Mouse (Mus musculus): ENCODE data around the gene S100z. TPM values are rescaled to one million over a fixed set of nuclear protein-coding genes. Genes with fewer than 3 reads are reported as not detected.

S100z gene
- polyA plus RNA-seq, 1 experiment from 2014 or later: not detected

DNA sequence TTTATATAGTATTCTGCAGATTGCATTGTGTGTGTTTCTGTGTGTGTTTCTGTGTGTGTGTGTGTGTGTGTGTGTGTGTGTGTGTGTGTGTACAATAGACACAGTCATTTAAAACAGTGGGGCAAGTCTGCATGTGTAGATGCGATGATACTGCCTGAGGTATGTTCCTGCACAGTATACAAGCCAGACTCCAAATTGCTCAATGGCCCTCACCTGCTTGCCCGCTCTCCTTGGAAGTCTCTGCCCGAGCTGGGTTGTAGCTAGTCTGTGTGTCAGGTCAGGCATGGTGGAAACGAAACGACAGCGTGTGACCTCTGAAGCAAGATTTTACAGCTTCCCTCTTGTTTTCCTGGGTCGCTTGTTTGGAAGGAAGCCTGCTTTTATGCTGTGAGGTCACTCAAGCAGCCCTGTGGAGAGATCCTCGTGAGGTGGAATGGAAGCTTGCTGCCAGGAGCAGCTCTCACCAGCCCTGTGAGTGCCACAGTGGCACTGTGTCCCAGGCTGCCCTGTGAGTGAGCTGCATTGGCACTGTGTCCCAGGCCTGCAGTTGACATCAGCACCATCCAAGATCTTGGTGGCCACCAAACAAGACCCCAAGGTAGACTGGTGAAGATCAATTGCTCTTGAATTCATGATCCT lies 24.9 kb upstream of the S100z start:
- Histone ChIP-seq H3K4me1 (replicated peaks; ENCODE audit: control insufficient read depth, insufficient read depth, low read length) (no peaks in the 10 kb centered on the region), H3K9me3 (ENCODE audit: control insufficient read depth, low read length) (no peaks in the 10 kb centered on the region), H3K36me3 (ENCODE audit: control insufficient read depth, insufficient read depth, low read length) (no peaks in the 10 kb centered on the region), H3K27me3 (replicated peaks; ENCODE audit: control insufficient read depth, insufficient read depth, low read length) (no peaks in the 10 kb centered on the region), H3K9ac (ENCODE audit: low read length) (no peak overlapping the region), H3K4me3 (ENCODE audit: low read depth, low read length) (no peak overlapping the region), H3K27ac (ENCODE audit: low read depth) (no peak overlapping the region), H3K4me2 (ENCODE audit: low read length) (no peak overlapping the region)
- DNase-seq (ENCODE audit: low spot score) (no peak), ATAC-seq (replicated peaks; ENCODE audit: low FRiP score, low TSS enrichment, low read depth) (no peak)
- 67% methylated on average over 8 of the region's 8 CpGs for WGBS

DNA sequence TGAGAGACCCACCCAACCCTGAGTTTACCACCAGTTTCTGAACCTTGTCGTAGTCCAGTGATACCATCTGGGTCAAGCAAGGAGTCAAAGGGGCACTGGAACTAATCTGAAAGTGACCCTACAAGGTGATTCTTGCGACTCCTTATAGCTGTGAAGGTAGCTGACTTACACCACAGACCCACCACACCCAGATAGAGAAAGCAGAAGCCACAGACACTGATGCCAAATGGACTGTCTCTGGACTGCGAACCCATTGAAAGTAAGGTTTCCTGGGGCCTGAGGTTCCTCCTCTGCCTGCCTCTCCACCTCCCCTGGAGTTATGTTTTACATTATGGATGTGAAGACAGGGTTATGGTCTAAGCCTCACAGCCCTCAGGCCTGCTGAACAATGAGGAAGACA lies 18.1 kb upstream of the S100z start:
- no peak for DNase-seq (ENCODE audit: low spot score)
- H3K4me1 ChIP-seq (replicated peaks; ENCODE audit: control insufficient read depth, insufficient read depth, low read length): peaks cover 9% of the 10 kb centered on the region; the same call in 1 of the 2 replicates
- ATAC-seq (replicated peaks; ENCODE audit: low FRiP score, low TSS enrichment, low read depth): no peak
- H3K9me3 ChIP-seq (ENCODE audit: control insufficient read depth, low read length): no peaks in the 10 kb centered on the region
- H3K27me3 ChIP-seq (replicated peaks; ENCODE audit: control insufficient read depth, insufficient read depth, low read length): no peaks in the 10 kb centered on the region
- no peak overlapping the region for H3K9ac ChIP-seq (ENCODE audit: low read length)
- H3K27ac ChIP-seq (ENCODE audit: low read depth): no peak overlapping the region
- H3K4me2 ChIP-seq (ENCODE audit: low read length): no peak overlapping the region
- 89% methylated on average over 3 of the region's 3 CpGs for WGBS
- no peaks in the 10 kb centered on the region for H3K36me3 ChIP-seq (ENCODE audit: control insufficient read depth, insufficient read depth, low read length)
- H3K4me3 ChIP-seq (ENCODE audit: low read depth, low read length): no peak overlapping the region

DNA sequence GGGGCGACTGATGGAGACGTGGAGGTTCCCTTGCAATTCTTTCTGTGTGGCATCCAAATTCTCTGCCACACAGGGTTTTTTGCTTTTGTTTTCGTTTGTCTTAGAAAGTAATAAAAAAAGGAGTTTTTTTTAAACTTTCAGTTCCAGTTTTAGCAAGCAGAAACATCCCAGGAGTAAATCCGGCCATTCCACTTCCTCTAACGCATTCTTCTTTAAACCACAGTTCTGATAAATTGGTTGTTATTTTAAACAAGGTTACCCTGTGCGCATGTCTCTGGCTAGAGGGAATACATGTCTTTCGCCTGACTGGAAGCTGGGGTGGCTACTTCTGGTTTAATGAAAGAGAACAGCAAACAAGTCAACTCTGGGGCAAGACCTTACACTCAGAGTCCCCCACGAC lies 16.3 kb upstream of the S100z start:
- Histone ChIP-seq H3K4me1 (replicated peaks; ENCODE audit: control insufficient read depth, insufficient read depth, low read length) (peaks cover 9% of the 10 kb centered on the region; the same call in 1 of the 2 replicates), H3K4me2 (ENCODE audit: low read length) (no peak overlapping the region), H3K4me3 (ENCODE audit: low read depth, low read length) (no peak overlapping the region), H3K27ac (ENCODE audit: low read depth) (no peak overlapping the region), H3K9ac (ENCODE audit: low read length) (no peak overlapping the region), H3K9me3 (ENCODE audit: control insufficient read depth, low read length) (no peaks in the 10 kb centered on the region), H3K27me3 (replicated peaks; ENCODE audit: control insufficient read depth, insufficient read depth, low read length) (no peaks in the 10 kb centered on the region), H3K36me3 (ENCODE audit: control insufficient read depth, insufficient read depth, low read length) (no peaks in the 10 kb centered on the region)
- ATAC-seq (replicated peaks; ENCODE audit: low FRiP score, low TSS enrichment, low read depth) (no peak), DNase-seq (ENCODE audit: low spot score) (no peak)
- 42% methylated on average over 8 of the region's 8 CpGs for WGBS

DNA sequence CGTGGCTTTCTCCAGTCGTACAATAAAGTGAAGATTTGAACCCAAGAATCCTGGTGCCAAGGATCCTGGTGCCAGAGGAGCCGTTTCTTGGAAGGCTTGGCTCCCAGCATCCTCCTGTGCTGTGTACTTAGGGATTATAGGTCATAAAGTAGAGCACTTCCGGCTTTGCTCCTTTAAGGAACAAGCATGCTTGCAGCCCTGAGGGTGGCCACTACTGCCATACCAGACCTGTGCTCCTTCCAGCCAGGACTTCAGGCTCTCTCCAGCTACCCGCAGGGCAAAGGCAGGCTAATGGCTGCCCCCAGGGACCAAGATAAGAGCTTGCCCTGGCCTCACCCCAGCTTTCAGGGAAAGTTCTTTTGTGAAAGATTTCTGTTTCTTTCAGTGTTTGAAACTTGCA lies 14.8 kb upstream of the S100z start:
- H3K36me3 ChIP-seq (ENCODE audit: control insufficient read depth, insufficient read depth, low read length): no peaks in the 10 kb centered on the region
- H3K9ac ChIP-seq (ENCODE audit: low read length): no peak overlapping the region
- H3K27me3 ChIP-seq (replicated peaks; ENCODE audit: control insufficient read depth, insufficient read depth, low read length): no peaks in the 10 kb centered on the region
- H3K27ac ChIP-seq (ENCODE audit: low read depth): no peak overlapping the region
- no peak overlapping the region for H3K4me2 ChIP-seq (ENCODE audit: low read length)
- DNase-seq (ENCODE audit: low spot score) (no peak), ATAC-seq (replicated peaks; ENCODE audit: low FRiP score, low TSS enrichment, low read depth) (no peak)
- peaks cover 9% of the 10 kb centered on the region; the same call in 1 of the 2 replicates for H3K4me1 ChIP-seq (replicated peaks; ENCODE audit: control insufficient read depth, insufficient read depth, low read length)
- no peak overlapping the region for H3K4me3 ChIP-seq (ENCODE audit: low read depth, low read length)
- 47% methylated on average over 5 of the region's 5 CpGs for WGBS
- H3K9me3 ChIP-seq (ENCODE audit: control insufficient read depth, low read length): no peaks in the 10 kb centered on the region

DNA sequence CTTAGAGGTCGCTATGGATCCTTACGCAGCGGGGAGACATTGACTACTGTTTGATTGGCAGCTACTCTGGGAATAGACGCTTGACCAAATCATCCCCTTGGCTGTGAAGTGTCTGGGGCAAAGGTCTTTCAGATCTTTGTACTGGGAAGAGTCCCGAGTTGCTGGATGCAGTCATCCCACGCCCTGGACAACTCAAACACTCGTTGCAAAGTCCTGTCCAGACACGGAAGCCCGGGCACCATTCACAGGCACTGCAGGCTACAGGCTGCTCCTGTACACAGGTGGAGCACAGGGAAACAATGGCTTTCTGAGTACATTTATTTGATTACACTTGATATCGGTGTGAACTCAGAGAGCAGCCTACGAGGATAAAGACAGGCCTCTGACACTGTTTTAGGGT lies 12.8 kb upstream of the S100z start:
- H3K4me1 ChIP-seq (replicated peaks; ENCODE audit: control insufficient read depth, insufficient read depth, low read length): peaks cover 9% of the 10 kb centered on the region; the same call in 1 of the 2 replicates
- WGBS: 59% methylated on average over 11 of the region's 11 CpGs
- H3K9ac ChIP-seq (ENCODE audit: low read length): no peak overlapping the region
- no peaks in the 10 kb centered on the region for H3K9me3 ChIP-seq (ENCODE audit: control insufficient read depth, low read length)
- ATAC-seq (replicated peaks; ENCODE audit: low FRiP score, low TSS enrichment, low read depth) (no peak), DNase-seq (ENCODE audit: low spot score) (no peak)
- H3K27ac ChIP-seq (ENCODE audit: low read depth): no peak overlapping the region
- no peaks in the 10 kb centered on the region for H3K36me3 ChIP-seq (ENCODE audit: control insufficient read depth, insufficient read depth, low read length)
- H3K27me3 ChIP-seq (replicated peaks; ENCODE audit: control insufficient read depth, insufficient read depth, low read length): no peaks in the 10 kb centered on the region
- H3K4me3 ChIP-seq (ENCODE audit: low read depth, low read length): no peak overlapping the region
- H3K4me2 ChIP-seq (ENCODE audit: low read length): no peak overlapping the region

DNA sequence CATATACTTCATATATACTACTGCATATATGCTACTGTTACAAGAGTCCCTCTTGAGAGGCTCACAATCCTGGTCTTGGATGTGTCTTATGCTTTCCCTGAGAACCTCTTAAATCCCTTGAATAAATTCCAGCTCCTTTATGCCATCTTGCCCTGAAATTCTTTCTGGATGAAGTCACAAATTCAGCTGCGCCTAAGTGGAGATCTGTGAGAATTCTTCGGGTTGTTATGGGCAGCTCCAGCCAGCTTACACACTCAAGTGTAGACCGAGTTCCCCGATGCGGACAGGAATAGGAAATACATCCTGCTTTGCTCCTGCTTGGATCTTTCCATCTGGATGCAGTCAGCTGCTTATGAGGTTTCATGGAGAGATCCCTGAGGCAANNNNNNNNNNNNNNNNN lies 6.1 kb upstream of the S100z start:
- Histone ChIP-seq H3K4me2 (ENCODE audit: low read length) (no peak overlapping the region), H3K9me3 (ENCODE audit: control insufficient read depth, low read length) (no peaks in the 10 kb centered on the region), H3K36me3 (ENCODE audit: control insufficient read depth, insufficient read depth, low read length) (no peaks in the 10 kb centered on the region), H3K27me3 (replicated peaks; ENCODE audit: control insufficient read depth, insufficient read depth, low read length) (no peaks in the 10 kb centered on the region), H3K4me3 (ENCODE audit: low read depth, low read length) (no peak overlapping the region), H3K9ac (ENCODE audit: low read length) (no peak overlapping the region), H3K4me1 (replicated peaks; ENCODE audit: control insufficient read depth, insufficient read depth, low read length) (no peaks in the 10 kb centered on the region), H3K27ac (ENCODE audit: low read depth) (peak overlapping the region; percentile 16; the same call in 1 of the 2 replicates)
- no peak for DNase-seq (ENCODE audit: low spot score)
- 19% methylated on average over 5 of the region's 5 CpGs for WGBS
- ATAC-seq (replicated peaks; ENCODE audit: low FRiP score, low TSS enrichment, low read depth): no peak

DNA sequence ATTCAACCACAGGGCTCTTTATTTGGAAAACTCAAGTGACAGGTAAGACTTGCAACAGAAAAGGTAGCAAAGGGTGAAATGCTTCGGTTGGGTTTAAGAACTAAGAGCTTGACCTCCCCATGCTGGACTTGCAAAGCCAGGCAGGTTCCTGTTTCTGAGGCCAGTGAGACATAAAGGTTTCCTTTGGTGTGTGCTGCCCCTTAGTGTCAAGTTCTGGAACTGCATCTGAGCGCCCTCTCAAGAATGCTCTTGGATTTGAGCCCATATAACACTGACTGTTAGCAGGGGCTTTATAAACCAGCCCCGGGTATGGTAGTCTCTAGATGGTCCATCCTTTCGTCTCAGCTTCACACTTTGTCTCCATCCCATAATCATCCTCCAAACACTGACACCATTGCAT lies 2.9 kb upstream of the S100z start:
- H3K9me3 ChIP-seq (ENCODE audit: control insufficient read depth, low read length): no peaks in the 10 kb centered on the region
- no peak overlapping the region for H3K9ac ChIP-seq (ENCODE audit: low read length)
- H3K27ac ChIP-seq (ENCODE audit: low read depth): no peak overlapping the region
- no peaks in the 10 kb centered on the region for H3K27me3 ChIP-seq (replicated peaks; ENCODE audit: control insufficient read depth, insufficient read depth, low read length)
- peak; percentile 64; the same call in 1 of the 2 replicates for ATAC-seq (replicated peaks; ENCODE audit: low FRiP score, low TSS enrichment, low read depth)
- H3K36me3 ChIP-seq (ENCODE audit: control insufficient read depth, insufficient read depth, low read length): no peaks in the 10 kb centered on the region
- H3K4me2 ChIP-seq (ENCODE audit: low read length): no peak overlapping the region
- H3K4me1 ChIP-seq (replicated peaks; ENCODE audit: control insufficient read depth, insufficient read depth, low read length): no peaks in the 10 kb centered on the region
- H3K4me3 ChIP-seq (ENCODE audit: low read depth, low read length): no peak overlapping the region
- DNase-seq (ENCODE audit: low spot score): peak; percentile 95
- 10% methylated on average over 4 of the region's 4 CpGs for WGBS

DNA sequence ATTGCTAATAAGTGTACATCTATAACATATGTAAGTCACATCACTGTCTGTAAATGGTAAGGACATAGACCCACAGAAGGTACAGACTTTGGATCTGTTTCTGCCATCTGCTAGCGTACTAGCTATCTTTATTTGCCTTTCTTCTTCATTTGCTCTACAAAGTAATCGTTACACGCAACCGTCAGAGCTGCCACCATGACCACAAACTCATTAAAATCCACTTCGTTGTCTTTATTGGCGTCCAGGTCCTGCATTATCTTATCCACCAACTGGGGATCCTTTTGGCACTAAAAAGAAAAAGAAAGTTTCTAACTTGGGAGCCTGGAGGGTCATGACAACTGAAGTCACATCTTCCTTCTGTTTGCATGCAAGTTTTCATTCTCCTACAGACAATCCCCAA lies 1.3 kb downstream of the S100z start:
- no peaks in the 10 kb centered on the region for H3K9me3 ChIP-seq (ENCODE audit: control insufficient read depth, low read length)
- no peak overlapping the region for H3K4me3 ChIP-seq (ENCODE audit: low read depth, low read length)
- H3K36me3 ChIP-seq (ENCODE audit: control insufficient read depth, insufficient read depth, low read length): no peaks in the 10 kb centered on the region
- H3K4me1 ChIP-seq (replicated peaks; ENCODE audit: control insufficient read depth, insufficient read depth, low read length): no peaks in the 10 kb centered on the region
- no peaks in the 10 kb centered on the region for H3K27me3 ChIP-seq (replicated peaks; ENCODE audit: control insufficient read depth, insufficient read depth, low read length)
- no peak overlapping the region for H3K4me2 ChIP-seq (ENCODE audit: low read length)
- ATAC-seq (replicated peaks; ENCODE audit: low FRiP score, low TSS enrichment, low read depth) (no peak), DNase-seq (ENCODE audit: low spot score) (no peak)
- H3K9ac ChIP-seq (ENCODE audit: low read length): no peak overlapping the region
- no peak overlapping the region for H3K27ac ChIP-seq (ENCODE audit: low read depth)
- WGBS: 74% methylated on average over 6 of the region's 6 CpGs

DNA sequence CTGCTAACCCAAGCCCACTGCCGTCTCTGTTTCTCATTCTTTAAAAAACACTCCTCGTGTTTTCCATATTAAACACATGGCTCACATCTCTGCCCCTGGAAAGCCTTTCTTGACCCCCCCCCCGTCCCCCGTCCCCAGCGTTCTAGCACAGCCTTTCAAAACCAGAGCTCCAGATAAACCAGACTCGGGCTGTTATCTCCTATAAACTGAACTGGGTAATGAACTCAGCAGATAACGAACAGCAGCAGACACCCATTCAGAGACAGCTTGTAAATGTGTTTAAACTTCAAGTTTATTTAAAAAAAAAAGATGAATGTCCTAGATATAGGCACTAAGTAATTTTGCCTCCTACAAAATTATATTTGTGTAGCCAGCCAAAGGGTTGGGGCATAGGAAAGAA lies 3.4 kb downstream of the S100z start:
- Histone ChIP-seq H3K27ac (ENCODE audit: low read depth) (no peak overlapping the region), H3K27me3 (replicated peaks; ENCODE audit: control insufficient read depth, insufficient read depth, low read length) (no peaks in the 10 kb centered on the region), H3K9me3 (ENCODE audit: control insufficient read depth, low read length) (no peaks in the 10 kb centered on the region), H3K4me1 (replicated peaks; ENCODE audit: control insufficient read depth, insufficient read depth, low read length) (no peaks in the 10 kb centered on the region), H3K9ac (ENCODE audit: low read length) (no peak overlapping the region), H3K4me2 (ENCODE audit: low read length) (no peak overlapping the region), H3K4me3 (ENCODE audit: low read depth, low read length) (no peak overlapping the region), H3K36me3 (ENCODE audit: control insufficient read depth, insufficient read depth, low read length) (no peaks in the 10 kb centered on the region)
- no peak for ATAC-seq (replicated peaks; ENCODE audit: low FRiP score, low TSS enrichment, low read depth)
- DNase-seq (ENCODE audit: low spot score): no peak
- WGBS: 26% methylated on average over 7 of the region's 7 CpGs
